Mouse (Mus musculus): ENCODE measurements around the gene Maff.

DNA sequence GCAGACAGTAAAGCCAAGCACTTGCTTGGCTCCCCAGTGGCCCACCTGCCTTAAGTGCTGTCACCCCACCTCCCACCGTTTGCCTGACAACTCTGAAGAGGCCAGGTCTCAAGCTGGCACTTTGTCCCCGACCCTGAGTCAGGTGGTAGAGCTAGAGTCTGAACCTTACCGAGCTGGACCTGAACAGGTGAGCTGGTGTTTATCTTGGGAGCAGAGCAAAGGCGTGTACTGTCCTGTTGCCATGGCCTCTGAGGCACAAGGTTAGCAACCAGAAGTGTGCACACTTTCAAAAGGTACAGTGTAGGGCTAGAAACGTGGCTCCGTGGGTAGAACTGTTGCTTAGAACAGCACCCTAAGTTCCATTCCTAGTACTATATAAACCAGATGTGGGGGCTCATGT lies 41.8 kb downstream of the Maff start:
- TF ChIP-seq CTCF (IDR thresholded peaks at IDR 0.05; ENCODE audit: low read depth) = no peak
- no peak for TF ChIP-seq EP300 (IDR thresholded peaks at IDR 0.05; ENCODE audit: low read depth)
